Mouse (Mus musculus) gonadal fat pad, adult 2 months (tissue): ENCODE data around the gene Micu1. TPM values are rescaled to one million over a fixed set of nuclear protein-coding genes. Genes with fewer than 3 reads are reported as not detected.

ENCODE experiments used
- DNase-seq: peaks from one replicate; pipeline ENCODE4 v3.0.0-alpha.2; 2012; ENCODE audit warnings: low read depth
- polyA plus RNA-seq: library from polyadenylated mRNA; depleted of rRNA; stranded (reverse); fragments of >200 nt; gene quantifications from 2 replicates; pipeline ENCODE4 v1.2.3, GENCODE M21; 2012

Gene Micu1
- polyA plus RNA-seq, 1 experiment: 50.3 TPM

- DNase-seq: no peak
These were observed 71.9 kb downstream of the Micu1 start for GRCm38 (mm10) chr10:59774141-59774534.

- no peak for DNase-seq
These were observed 75.0 kb downstream of the Micu1 start for GRCm38 (mm10) chr10:59777246-59777645.

DNA sequence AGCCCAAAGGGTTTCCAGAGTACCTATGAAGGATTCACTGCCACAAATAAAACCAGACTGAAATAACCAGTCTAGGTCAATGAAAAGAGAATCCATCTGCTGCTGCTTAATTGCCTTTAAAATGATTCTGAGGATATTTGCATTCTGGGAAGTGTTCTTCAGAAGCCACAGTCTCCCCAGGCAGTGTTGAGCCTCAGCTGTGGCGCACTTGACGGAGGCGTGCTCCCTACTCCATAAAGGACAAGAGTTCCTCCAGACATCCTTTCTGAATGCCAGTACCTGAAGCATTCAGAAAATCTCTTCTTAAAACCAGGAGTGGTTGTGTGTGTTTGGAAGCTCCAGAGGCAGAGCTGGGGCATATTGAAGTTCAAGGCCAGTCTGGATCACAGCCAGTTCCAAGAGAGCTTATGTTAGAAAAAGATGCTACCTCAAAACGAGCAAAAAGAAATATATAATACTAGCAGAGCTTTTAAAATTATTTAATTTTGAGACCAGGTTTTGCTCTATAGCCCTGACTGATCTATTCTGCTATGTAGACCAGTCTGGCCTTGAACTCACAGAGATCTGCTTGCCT is 75.9 kb downstream of the Micu1 start:
- DNase-seq: no peak

DNA sequence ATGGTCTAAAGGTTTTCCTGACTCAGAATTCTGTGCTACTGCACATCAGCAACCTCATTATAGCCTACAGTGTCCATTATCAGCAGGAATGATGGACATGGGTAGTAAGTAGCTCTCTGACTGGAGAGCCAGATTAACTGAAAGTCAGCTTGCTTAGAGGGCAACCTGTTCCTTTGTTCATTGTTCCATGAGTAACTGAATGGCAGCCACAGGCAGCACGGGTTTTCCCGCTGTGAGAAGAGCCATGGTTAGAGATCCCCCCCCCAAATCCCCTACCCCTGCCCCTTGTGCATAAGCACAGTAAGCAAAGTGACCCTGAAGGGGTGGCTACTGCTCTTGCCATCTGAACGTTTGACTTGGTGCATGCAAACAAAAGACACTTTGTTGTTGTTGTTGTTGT is 78.4 kb downstream of the Micu1 start:
- no peak for DNase-seq

DNA sequence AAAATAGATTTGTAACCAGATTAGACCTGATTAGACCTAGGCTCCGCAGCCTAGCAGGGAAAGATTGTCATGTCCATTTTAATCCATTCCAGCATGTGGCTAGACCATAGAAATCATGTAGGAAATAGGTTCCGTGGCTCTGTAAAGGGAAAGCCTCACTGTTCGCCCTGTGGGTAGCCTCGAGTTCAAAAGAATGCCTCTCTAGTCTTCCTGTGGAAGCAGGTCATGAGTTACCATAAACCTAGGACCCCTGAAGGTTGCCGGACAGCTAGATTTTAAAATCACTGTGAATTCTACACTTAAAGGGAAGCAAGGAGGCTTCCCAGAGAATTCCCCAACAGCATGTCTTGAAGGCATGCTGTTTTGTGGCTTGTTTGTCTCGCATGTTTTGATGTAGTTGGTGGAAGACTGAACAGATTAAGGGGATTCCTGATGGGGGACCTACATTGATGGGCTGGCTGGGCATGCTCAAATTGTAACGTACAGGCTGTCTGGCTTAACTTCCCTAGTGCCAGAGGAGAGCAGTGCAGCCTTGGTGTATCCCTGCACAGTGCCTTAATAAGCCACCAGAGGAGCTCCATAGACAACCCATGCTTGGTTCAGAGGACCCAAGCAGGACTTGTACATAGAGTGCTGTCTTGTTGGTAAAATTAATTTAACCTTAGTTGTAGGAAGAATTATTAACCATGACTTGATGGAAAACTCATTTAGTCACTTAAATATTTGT is 79.1 kb downstream of the Micu1 start:
- DNase-seq: no peak

DNA sequence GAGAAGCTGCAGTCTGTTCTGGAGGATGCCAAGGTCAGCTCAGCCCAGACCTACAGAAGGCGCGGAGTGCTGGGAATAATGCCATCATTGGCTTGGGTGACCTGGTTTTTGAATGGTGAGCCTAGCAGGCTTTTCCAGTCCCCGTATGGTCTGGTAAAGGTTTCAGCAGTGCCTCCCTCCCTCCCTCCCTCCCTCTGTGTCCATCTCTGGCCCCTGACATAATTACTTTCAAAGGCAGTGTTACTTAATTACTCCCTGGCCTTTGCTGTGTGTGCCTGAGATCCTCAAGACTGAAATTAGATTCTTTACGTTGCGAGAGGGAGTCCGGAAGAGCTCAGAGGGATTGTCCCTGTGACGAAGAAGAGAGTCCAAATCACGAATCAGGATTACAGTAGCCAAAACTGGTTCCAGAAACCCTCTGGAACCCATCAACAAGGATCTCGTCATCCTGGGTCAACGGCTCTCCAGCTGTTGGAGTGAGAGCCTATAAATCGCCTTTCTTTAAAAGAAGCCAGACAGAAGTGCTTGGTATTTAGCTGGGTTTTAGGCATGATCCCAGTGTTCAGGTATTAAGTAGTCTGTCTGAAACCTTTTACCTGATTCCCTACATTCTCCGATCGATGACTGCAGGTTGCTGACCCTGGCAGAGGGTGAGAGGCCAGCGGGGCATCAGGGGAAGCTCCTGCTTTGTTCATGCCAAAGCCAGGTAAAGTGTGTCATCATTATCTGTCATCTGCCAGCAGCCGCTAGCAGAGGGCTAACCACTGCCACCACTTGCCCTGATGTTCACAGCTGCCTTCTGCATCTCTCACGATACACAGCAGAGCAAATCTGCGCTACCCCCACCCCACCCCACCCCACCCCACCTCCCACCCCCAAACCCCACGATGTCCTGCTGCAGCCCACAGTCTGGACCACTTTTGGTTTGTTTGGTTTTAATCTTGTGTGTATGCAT is 82.7 kb downstream of the Micu1 start:
- no peak for DNase-seq

DNA sequence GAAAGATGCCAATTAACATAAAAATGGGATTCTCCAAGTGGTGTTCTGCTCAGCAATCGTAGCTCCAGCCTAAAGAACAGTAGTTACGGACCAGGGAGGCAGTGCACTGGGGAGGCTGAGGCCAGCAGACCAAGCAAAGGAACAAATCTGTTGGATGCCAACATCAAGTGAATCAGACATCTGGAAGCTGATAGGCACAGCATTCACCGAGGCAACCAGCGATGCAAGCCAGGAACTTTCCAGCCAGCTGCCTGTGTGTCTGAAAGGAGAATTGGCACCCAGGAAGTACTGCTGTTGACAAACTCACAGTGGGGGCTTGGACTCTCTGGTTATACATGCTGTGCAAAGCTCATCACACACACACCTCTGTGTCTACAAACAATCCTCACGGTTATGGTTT is 84.0 kb downstream of the Micu1 start:
- no peak for DNase-seq

- DNase-seq: no peak
These were observed 85.0 kb downstream of the Micu1 start for GRCm38 (mm10) chr10:59787140-59787800.

GRCm38 (mm10) chr10:59787870-59788269 is 85.6 kb downstream of the Micu1 start:
- DNase-seq: no peak

- DNase-seq: no peak
These were observed 88.1 kb downstream of the Micu1 start for GRCm38 (mm10) chr10:59790291-59790929.

DNA sequence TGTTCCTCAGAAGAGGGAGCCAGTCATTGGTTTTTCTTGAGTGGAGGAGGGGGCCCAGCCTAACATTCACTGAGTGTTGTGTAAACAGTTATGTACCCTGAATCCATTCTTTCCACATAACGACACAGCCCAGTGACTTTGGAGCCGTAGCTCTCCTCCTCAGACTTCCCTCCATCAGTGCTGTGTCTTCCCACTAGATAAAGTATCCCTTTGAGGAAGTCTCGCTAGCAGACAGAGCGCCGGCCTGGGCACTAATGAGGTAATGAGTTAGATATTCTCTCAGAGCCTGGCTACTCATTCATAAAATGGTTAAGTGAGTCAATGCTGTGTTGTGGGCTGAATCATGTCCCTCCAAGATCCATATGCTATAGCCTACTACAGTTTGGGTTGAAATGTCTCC is 89.6 kb downstream of the Micu1 start:
- no peak for DNase-seq

- no peak for DNase-seq
These were observed 90.4 kb downstream of the Micu1 start for GRCm38 (mm10) chr10:59792575-59793176.

- no peak for DNase-seq
These were observed 91.2 kb downstream of the Micu1 start for GRCm38 (mm10) chr10:59793454-59793853.

DNA sequence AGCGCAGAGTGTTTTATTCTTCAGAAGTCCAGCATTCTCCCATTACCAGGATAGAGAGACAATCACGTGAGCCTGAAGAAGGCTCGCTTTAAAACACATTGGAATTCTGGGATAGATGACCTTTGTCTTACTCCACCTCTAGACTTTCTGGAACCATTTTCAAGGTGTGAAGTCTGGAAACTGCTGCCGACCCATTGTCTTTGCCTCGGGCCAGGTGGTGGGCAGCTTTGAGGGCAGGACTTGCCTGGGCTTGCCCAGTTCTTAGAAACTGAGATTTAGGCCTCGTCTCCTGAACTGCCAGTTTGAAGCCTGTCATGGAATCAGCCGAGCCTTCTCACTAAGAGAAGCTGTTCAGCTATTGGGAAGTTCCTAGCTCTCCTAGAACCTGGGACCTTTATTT is 92.8 kb downstream of the Micu1 start:
- DNase-seq: no peak

DNA sequence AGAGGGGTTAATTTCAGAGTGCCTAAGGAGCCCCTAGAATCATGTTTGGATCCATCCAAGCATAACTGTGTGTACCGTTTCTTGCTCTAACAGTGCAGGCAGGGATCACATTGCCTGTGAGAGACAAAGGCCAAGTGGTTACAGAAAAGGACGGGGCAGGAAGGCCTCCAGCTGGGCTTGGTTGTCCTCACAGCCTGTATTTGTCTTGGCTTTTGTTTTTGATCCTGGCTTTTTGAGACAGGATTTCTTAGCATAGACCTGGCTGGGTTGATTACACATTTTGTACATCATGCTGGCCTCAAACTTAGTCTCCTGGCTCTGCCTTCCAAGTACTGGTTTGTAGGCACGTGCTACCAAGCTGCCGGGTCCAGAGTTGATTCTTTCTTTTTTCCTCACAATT is 93.6 kb downstream of the Micu1 start:
- DNase-seq: no peak

DNA sequence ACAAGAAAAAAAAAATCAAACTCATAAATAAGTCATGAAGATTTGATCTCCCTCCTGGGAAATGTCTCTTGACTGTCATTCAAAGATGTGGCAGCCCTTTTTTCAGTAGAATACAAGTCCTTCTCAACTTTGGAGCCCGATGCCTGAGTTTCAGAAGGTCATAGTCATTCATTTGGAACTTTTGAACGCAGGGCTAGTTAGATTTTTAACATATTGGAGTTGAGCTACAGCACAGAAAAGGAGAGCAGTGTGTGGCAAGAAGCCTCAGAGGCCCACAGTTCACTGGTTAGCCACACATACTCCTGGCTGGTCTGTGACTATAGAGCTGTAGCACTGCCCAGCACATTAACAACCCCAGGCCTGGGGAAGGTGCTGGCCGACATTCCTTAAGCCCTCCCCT is 96.1 kb downstream of the Micu1 start:
- no peak for DNase-seq

GRCm38 (mm10) chr10:59799303-59800044 is 97.2 kb downstream of the Micu1 start:
- no peak for DNase-seq

DNA sequence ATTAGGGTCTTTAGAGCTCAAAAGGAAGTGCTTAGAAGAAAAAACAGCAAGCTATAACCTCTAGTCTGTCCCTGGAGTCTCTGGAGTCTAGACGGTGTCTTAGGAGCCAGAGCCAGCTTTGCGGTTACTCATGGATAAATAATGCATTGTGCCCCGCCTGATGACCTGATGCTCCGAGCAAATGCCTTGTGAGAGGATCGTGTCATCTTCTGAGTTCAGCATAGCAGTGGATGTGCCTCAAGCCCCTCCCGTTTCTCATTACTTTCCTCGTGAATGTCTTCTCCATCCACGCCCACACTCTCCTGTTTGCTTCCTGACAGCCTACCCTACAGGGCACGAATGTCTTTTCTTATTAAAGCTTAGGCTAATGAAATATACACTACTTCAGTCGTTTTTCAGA is 97.9 kb downstream of the Micu1 start:
- DNase-seq: no peak

- no peak for DNase-seq
These were observed 98.7 kb downstream of the Micu1 start for GRCm38 (mm10) chr10:59800826-59801501.

GRCm38 (mm10) chr10:59808677-59809076 is 106.4 kb downstream of the Micu1 start:
- no peak for DNase-seq
